Mouse (Mus musculus) erythroblast, embryonic 14.5 days (primary cell): Measurements from ENCODE around the gene Cenpc1.

Experiments
- GATA1 ChIP-seq: IDR thresholded peaks from 2 replicates; pipeline ENCODE4 v1.6.1; 2012; ENCODE audit warnings: low read length, inconsistent platforms, mixed read lengths
- TAL1 ChIP-seq: IDR thresholded peaks from 3 replicates; pipeline ENCODE4 v1.6.1; 2012; ENCODE audit warnings: low read length, inconsistent platforms, mixed read lengths

DNA sequence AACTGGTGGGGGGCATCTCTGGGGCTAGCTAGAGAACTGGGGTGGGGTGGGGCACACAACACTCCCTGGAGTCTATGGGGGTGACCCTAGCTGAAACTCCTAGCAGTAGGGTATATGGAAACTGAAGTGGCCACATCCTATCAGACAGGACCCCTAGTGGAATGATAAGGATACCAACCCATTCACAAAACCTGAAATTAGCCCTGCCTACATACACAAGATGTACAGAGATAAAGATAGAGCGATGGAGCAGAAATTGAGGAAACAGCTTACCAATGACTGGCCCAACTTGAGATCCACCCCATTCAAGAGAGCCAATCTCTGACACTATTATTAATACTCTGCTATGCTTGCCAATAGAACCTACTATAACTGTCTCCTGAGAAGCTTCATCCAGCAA, 1.9 kb downstream of the Cenpc1 start:
- TF ChIP-seq TAL1 (no peak), GATA1 (no peak)
